Mouse (Mus musculus): Measurements from ENCODE around the gene Ccdc71. TPM values are rescaled to one million over a fixed set of nuclear protein-coding genes. Genes with fewer than 3 reads are reported as not detected.

Ccdc71 gene
- polyA plus RNA-seq, 1 experiment from 2014 or later, result 44.6 TPM

GRCm38 (mm10) chr9:108479721-108480351, 19.5 kb downstream of the Ccdc71 start, which contains the start of gene Lamb2:
Lamb2 (plus strand) TSS chr9:108479736.
- no peaks in the 10 kb centered on the region for H3K9me3 ChIP-seq
- H3K27me3 ChIP-seq, result no peaks in the 10 kb centered on the region
- peak within 1 kb of the TSS; percentile 89 for H3K27ac ChIP-seq
- peak within 1 kb of the TSS; percentile 73 for H3K9ac ChIP-seq (replicated peaks)
- peaks cover 36% of the 10 kb centered on the region for H3K36me3 ChIP-seq
- ATAC-seq (ENCODE audit: insufficient number of reproducible peaks, insufficient read depth, low FRiP score, low TSS enrichment, low read depth), result peak; percentile 66
- WGBS, result 12% methylated on average over 10 of the region's 10 CpGs
- H3K4me1 ChIP-seq (replicated peaks), result peaks cover 19% of the 10 kb centered on the region
- H3K4me2 ChIP-seq, result peak within 1 kb of the TSS; percentile 91
- peak within 1 kb of the TSS; percentile 58 for H3K4me3 ChIP-seq (replicated peaks)

- H3K27me3 ChIP-seq, result no peaks in the 10 kb centered on the region
- no peak for ATAC-seq (ENCODE audit: insufficient number of reproducible peaks, insufficient read depth, low FRiP score, low TSS enrichment, low read depth)
- H3K9ac ChIP-seq (replicated peaks), result peak overlapping the region; percentile 73; the same call in 1 of the 2 replicates
- peak overlapping the region; percentile 91 for H3K4me2 ChIP-seq
- peaks cover 19% of the 10 kb centered on the region for H3K4me1 ChIP-seq (replicated peaks)
- H3K36me3 ChIP-seq, result peaks cover 48% of the 10 kb centered on the region
- 92% methylated on average over 28 of the region's 28 CpGs for WGBS
- H3K27ac ChIP-seq, result peak overlapping the region; percentile 35; the same call in 1 of the 2 replicates
- H3K9me3 ChIP-seq, result no peaks in the 10 kb centered on the region
- peak overlapping the region; percentile 58 for H3K4me3 ChIP-seq (replicated peaks)
Measured at GRCm38 (mm10) chr9:108480813-108481519, 20.6 kb downstream of the Ccdc71 start.

DNA sequence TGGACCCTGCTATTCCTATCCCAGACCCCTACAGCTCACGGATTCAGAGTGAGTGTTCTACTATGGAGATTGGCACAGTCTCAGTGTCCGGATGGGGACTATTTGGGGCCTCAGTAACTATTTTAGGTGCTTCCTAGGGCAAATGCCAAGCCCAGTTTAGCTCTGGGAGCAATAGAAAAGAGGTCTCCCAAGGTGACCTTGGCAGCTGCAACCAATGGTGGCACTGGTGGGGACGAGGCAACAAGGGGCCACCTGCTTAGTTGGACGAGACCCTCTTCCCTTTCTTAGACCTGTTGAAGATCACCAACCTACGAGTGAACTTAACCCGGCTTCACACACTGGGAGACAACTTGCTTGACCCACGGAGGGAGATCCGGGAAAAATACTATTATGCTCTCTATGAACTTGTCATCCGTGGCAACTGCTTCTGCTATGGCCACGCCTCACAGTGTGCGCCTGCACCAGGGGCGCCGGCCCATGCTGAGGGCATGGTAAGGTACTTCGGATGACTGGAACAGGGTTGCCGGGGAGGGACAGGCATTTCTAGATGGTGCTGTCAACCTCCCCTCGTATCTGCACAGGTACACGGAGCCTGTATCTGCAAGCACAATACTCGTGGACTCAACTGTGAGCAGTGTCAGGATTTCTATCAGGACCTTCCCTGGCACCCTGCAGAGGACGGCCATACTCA, 21.3 kb downstream of the Ccdc71 start:
- Histone ChIP-seq H3K4me1 (replicated peaks) (peaks cover 19% of the 10 kb centered on the region), H3K4me3 (replicated peaks) (no peak overlapping the region), H3K27me3 (no peaks in the 10 kb centered on the region), H3K27ac (no peak overlapping the region), H3K9me3 (no peaks in the 10 kb centered on the region), H3K4me2 (no peak overlapping the region), H3K9ac (replicated peaks) (0 out of 2 replicates have a peak overlapping the region, but pooled peaks have one; percentile 12), H3K36me3 (peaks cover 55% of the 10 kb centered on the region)
- ATAC-seq (ENCODE audit: insufficient number of reproducible peaks, insufficient read depth, low FRiP score, low TSS enrichment, low read depth), result no peak
- 88% methylated on average over 19 of the region's 19 CpGs for WGBS

DNA sequence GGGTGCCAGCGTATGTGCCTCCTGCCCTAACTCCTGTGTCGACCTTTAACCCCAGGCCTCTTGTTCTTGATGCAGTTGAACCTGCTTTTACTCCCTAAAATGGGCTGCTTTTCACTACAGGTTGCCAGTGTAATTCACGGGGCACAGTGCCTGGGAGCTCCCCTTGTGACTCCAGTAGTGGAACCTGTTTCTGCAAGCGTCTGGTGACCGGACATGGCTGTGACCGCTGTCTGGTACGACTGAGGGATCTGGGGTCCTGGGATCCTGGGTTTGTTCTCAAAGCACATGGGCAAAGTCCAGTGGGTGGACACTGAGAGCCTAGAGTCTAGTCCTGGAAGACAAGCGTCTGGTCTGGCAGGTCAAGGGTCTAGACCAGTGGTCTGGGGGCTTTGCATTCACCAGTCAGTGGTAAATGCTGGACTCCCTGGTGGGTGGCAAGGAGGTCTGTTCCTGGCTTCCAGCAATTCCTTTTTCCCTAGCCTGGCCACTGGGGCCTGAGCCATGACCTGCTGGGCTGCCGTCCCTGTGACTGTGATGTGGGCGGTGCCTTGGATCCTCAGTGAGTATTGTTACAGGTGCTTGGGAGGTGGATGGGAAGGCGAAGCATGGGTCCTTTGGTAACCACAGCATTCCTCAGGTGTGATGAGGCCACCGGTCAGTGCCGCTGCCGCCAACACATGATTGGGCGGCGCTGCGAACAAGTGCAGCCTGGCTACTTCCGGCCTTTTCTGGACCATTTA, 22.9 kb downstream of the Ccdc71 start:
- Histone ChIP-seq H3K9me3 (no peaks in the 10 kb centered on the region), H3K27ac (no peak overlapping the region), H3K4me1 (replicated peaks) (peaks cover 19% of the 10 kb centered on the region), H3K27me3 (no peaks in the 10 kb centered on the region), H3K36me3 (peaks cover 70% of the 10 kb centered on the region), H3K4me3 (replicated peaks) (no peak overlapping the region), H3K9ac (replicated peaks) (no peak overlapping the region), H3K4me2 (no peak overlapping the region)
- no peak for ATAC-seq (ENCODE audit: insufficient number of reproducible peaks, insufficient read depth, low FRiP score, low TSS enrichment, low read depth)
- WGBS, result 93% methylated on average over 18 of the region's 18 CpGs

DNA sequence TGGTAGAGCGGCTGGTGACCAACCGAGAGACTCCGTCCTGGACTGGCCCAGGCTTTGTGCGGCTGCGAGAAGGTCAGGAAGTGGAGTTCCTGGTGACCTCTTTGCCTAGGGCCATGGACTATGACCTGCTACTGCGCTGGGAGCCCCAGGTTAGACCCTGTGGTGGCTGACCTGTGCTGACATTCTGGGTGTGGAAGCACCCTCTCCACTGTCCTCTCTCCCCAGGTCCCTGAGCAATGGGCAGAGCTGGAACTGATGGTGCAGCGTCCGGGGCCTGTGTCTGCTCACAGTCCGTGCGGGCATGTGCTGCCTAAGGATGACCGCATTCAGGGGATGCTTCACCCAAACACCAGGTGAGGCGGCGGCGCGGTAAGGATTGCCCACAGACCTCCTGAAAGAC, 23.7 kb downstream of the Ccdc71 start:
- Histone ChIP-seq H3K27me3 (no peaks in the 10 kb centered on the region), H3K27ac (no peak overlapping the region), H3K4me2 (no peak overlapping the region), H3K4me3 (replicated peaks) (no peak overlapping the region), H3K9me3 (no peaks in the 10 kb centered on the region), H3K4me1 (replicated peaks) (peaks cover 17% of the 10 kb centered on the region), H3K36me3 (peaks cover 78% of the 10 kb centered on the region), H3K9ac (replicated peaks) (no peak overlapping the region; the same call in 1 of the 2 replicates)
- no peak for ATAC-seq (ENCODE audit: insufficient number of reproducible peaks, insufficient read depth, low FRiP score, low TSS enrichment, low read depth)
- WGBS, result 95% methylated on average over 15 of the region's 15 CpGs

DNA sequence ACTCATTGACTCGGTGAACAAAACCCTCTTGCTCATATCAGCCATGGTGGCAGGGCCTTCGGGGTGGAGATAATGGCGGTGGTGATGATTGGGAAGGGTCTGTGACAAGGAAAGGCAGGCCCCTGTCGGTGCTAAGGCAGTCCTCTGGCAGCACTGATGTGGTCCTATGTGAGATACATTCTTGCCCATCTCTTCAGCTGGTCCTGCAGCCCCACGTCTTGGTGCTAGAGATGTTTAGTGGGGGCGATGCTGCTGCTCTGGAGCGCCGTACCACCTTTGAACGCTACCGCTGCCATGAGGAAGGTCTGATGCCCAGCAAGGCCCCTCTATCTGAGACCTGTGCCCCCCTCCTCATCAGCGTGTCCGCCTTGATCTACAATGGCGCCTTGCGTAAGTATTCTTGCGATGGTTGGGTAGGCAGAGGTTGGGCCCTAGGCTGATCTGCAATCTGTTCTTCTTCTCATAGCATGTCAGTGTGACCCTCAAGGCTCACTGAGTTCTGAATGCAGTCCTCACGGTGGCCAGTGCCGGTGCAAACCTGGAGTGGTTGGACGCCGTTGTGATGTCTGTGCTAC, 25.1 kb downstream of the Ccdc71 start:
- 92% methylated on average over 19 of the region's 19 CpGs for WGBS
- H3K27ac ChIP-seq, result no peak overlapping the region
- H3K4me2 ChIP-seq, result no peak overlapping the region
- no peak for ATAC-seq (ENCODE audit: insufficient number of reproducible peaks, insufficient read depth, low FRiP score, low TSS enrichment, low read depth)
- no peaks in the 10 kb centered on the region for H3K9me3 ChIP-seq
- H3K9ac ChIP-seq (replicated peaks), result no peak overlapping the region; the same call in 1 of the 2 replicates
- H3K4me1 ChIP-seq (replicated peaks), result peaks cover 17% of the 10 kb centered on the region
- H3K4me3 ChIP-seq (replicated peaks), result no peak overlapping the region
- no peaks in the 10 kb centered on the region for H3K27me3 ChIP-seq
- peaks cover 87% of the 10 kb centered on the region for H3K36me3 ChIP-seq

- Histone ChIP-seq H3K27me3 (no peaks in the 10 kb centered on the region), H3K4me2 (no peak overlapping the region), H3K4me3 (replicated peaks) (no peak overlapping the region), H3K9ac (replicated peaks) (no peak overlapping the region), H3K9me3 (no peaks in the 10 kb centered on the region), H3K27ac (no peak overlapping the region), H3K4me1 (replicated peaks) (peaks cover 19% of the 10 kb centered on the region), H3K36me3 (peaks cover 82% of the 10 kb centered on the region)
- 93% methylated on average over 8 of the region's 8 CpGs for WGBS
- no peak for ATAC-seq (ENCODE audit: insufficient number of reproducible peaks, insufficient read depth, low FRiP score, low TSS enrichment, low read depth)
Measured at GRCm38 (mm10) chr9:108486973-108487530, 26.7 kb downstream of the Ccdc71 start.

- Histone ChIP-seq H3K4me2 (no peak overlapping the region), H3K27me3 (no peaks in the 10 kb centered on the region), H3K9me3 (no peaks in the 10 kb centered on the region), H3K4me1 (replicated peaks) (peaks cover 26% of the 10 kb centered on the region), H3K36me3 (peaks cover 82% of the 10 kb centered on the region), H3K9ac (replicated peaks) (no peak overlapping the region), H3K4me3 (replicated peaks) (no peak overlapping the region), H3K27ac (no peak overlapping the region)
- WGBS, result 96% methylated on average over 17 of the region's 17 CpGs
- no peak for ATAC-seq (ENCODE audit: insufficient number of reproducible peaks, insufficient read depth, low FRiP score, low TSS enrichment, low read depth)
Measured at GRCm38 (mm10) chr9:108488403-108488802, 28.1 kb downstream of the Ccdc71 start.

DNA sequence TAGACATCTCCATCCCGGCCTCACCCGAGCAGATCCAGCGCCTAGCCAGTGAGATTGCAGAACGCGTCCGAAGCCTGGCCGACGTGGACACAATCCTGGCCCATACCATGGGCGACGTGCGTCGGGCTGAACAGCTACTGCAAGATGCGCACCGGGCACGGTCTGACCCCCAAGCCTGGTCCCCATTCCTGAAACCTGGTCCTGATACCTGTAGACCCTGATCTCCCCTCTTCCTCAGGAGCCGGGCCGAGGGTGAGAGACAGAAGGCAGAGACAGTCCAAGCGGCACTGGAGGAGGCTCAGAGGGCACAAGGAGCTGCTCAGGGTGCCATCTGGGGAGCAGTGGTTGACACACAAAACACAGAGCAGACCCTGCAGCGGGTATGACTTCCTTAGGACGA, 28.9 kb downstream of the Ccdc71 start:
- H3K4me2 ChIP-seq, result no peak overlapping the region
- peaks cover 26% of the 10 kb centered on the region for H3K4me1 ChIP-seq (replicated peaks)
- no peaks in the 10 kb centered on the region for H3K9me3 ChIP-seq
- peak overlapping the region; percentile 91; the same call in 1 of the 2 replicates for H3K9ac ChIP-seq (replicated peaks)
- no peak for ATAC-seq (ENCODE audit: insufficient number of reproducible peaks, insufficient read depth, low FRiP score, low TSS enrichment, low read depth)
- WGBS, result 95% methylated on average over 20 of the region's 20 CpGs
- H3K4me3 ChIP-seq (replicated peaks), result no peak overlapping the region
- peaks cover 82% of the 10 kb centered on the region for H3K36me3 ChIP-seq
- H3K27me3 ChIP-seq, result no peaks in the 10 kb centered on the region
- H3K27ac ChIP-seq, result peak overlapping the region; percentile 95; the same call in 1 of the 2 replicates

Data from limb, embryonic 12.5 days (tissue).